Mouse (Mus musculus) limb, embryonic 13.5 days (tissue): ENCODE results near the gene Nhs. TPM values are rescaled to one million over a fixed set of nuclear protein-coding genes. Genes with fewer than 3 reads are reported as not detected.

Experiments used
- ATAC-seq: fragments of 200-750 bp; cut with Nextera tagmentation; 2 replicates; pipeline ENCODE4 v1.8.0; 2017; ENCODE audit warnings: low read depth, moderate number of reproducible peaks, moderate TSS enrichment; ENCODE audit not compliant: low FRiP score
- H3K27ac ChIP-seq: fragments of 300-500 bp; sonication (generic); 2 replicates; pipeline ENCODE4 v1.5.1; 2015; ENCODE audit warnings: inconsistent platforms, mild to moderate bottlenecking, moderate library complexity
- H3K27me3 ChIP-seq: fragments of 300-500 bp; sonication (generic); 2 replicates; pipeline ENCODE4 v1.6.1; 2015; ENCODE audit warnings: mild to moderate bottlenecking, inconsistent platforms
- H3K36me3 ChIP-seq: fragments of 300-500 bp; sonication (generic); 2 replicates; pipeline ENCODE4 v1.6.1; 2015; ENCODE audit warnings: inconsistent platforms, mild to moderate bottlenecking, moderate library complexity
- H3K4me1 ChIP-seq: fragments of 300-500 bp; sonication (generic); 2 replicates; pipeline ENCODE4 v1.6.1; 2015; ENCODE audit warnings: inconsistent platforms
- H3K4me2 ChIP-seq: fragments of 300-500 bp; sonication (generic); replicated peaks from 2 replicates; pipeline ENCODE4 v1.6.1; 2015; ENCODE audit warnings: inconsistent platforms, mild to moderate bottlenecking, moderate library complexity
- H3K4me3 ChIP-seq: fragments of 300-500 bp; sonication (generic); 2 replicates; pipeline ENCODE4 v1.5.1; 2015; ENCODE audit warnings: moderate library complexity, mild to moderate bottlenecking, inconsistent platforms
- H3K9ac ChIP-seq: fragments of 300-500 bp; sonication (generic); 2 replicates; pipeline ENCODE4 v1.6.1; 2015; ENCODE audit warnings: mild to moderate bottlenecking, inconsistent platforms
- H3K9me3 ChIP-seq: fragments of 300-500 bp; sonication (generic); 2 replicates; pipeline ENCODE4 v1.6.1; 2016; ENCODE audit warnings: inconsistent platforms
- WGBS: fragments of 180-500 bp; shearing (Covaris S2); methylation state at CpG from one replicate; pipeline ENCODE4 v1.1.7; 2015; 5-methylcytosine and 5-hydroxymethylcytosine counted together
- polyA plus RNA-seq: library from polyadenylated mRNA; unstranded; fragments of >200 nt; fragmentation: Nextera tagmentation; extraction: Ambion mirVana; gene quantifications from 2 replicates; pipeline ENCODE4 v1.2.1, GENCODE M21; 2015

Nhs gene
- polyA plus RNA-seq: 3.0 and 3.1 TPM in 2 replicates

DNA sequence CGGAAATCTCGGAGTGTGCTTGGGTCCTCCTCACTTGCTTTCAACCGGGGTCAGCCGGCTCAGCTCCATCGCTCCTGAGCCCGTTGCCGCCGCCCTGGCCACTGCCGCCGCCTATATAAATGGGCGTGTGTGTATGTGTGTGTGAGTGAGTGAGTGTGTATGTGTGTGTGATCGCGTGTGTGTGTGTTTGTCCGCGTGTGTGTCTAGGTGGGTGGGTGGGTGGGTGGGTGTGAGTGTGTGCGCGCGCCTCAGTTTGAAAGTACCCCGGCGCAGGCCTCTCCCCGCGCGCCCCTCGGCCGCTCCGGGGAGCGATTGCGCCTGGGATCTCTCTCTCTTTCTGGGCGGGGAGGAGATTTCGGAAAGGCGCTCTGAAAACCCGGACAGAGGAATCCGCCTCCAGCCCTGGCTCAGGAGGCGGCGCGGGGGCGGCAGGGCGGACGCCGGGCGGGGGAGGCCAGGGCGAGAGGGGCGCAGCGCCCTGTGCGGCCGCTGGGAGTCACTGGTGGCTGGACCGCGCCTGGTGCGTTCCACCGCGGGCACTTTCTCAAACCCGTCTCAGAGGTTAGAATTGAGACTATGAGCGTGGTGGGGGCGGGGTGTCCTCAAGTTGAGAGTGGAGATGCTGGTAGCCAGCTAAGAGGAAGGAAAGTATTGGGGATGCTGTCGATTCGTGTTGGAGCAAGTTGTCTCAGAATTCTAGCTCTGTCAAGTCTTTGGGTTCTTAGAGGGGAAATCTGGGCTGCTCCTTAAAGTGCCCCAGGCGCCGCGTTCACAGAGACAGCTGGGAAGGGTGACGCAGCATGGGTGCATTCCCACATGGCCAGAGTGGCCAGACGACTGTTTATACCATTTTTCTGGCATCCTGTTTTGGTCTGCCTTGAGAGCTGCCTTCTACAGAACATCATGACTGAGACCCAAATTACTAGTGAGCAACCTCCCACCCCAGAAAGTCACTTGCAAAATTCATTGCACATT, at the start of gene Nhs:
Nhs (minus strand) TSS at position 94 of the 975 bp plus-strand sequence.
- peak within 1 kb of the TSS; percentile 61; the same call in 1 of the 2 replicates for H3K27ac ChIP-seq
- peaks cover 59% of the 10 kb centered on the region for H3K27me3 ChIP-seq
- WGBS: 15% methylated on average over 48 of the region's 61 CpGs

DNA sequence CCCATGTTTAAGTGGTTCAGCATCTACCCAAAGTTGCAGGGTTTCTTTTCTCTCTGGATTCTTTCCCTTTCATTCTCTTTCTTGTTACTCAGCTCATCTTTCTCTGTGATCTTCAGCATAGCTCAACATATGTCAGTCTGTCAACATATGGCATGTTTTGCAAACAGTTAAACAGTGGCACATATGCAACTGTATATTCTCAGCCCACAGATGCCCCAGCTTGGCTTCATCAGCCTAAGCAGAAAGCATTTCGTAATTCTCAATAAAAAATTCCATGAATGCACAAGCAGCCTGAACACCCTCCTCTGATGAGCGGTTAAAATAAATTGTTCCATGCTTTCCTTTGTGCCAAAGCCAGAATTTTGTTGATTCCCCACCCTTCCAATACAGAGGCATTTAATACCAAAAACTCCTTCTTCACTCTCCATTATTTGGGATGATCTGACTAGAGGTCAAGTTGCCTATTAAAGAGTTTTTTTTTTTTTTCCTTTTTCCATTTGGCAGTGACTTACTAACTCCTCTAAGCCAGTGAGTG, 46.9 kb upstream of the Nhs start:
- no peak overlapping the region for H3K4me3 ChIP-seq
- H3K9ac ChIP-seq: no peak overlapping the region
- H3K27ac ChIP-seq: no peak overlapping the region
- H3K27me3 ChIP-seq: peaks cover 6% of the 10 kb centered on the region; the same call in 1 of the 2 replicates
- ATAC-seq: no peak
- no peaks in the 10 kb centered on the region for H3K4me1 ChIP-seq
- no peaks in the 10 kb centered on the region for H3K36me3 ChIP-seq
- 75% methylated on average over 2 of the region's 2 CpGs for WGBS
- H3K9me3 ChIP-seq: 0 out of 2 replicates have a peak, but pooled peaks cover 3% of the 10 kb centered on the region
- H3K4me2 ChIP-seq: no peak overlapping the region

More for the DNA sequence above, at the start of gene Nhs:
- peak; percentile 85 for ATAC-seq
- Histone ChIP-seq H3K4me1 (peaks cover 9% of the 10 kb centered on the region), H3K36me3 (no peaks in the 10 kb centered on the region), H3K9me3 (no peaks in the 10 kb centered on the region), H3K9ac (peak within 1 kb of the TSS; percentile 78), H3K4me2 (peak within 1 kb of the TSS; percentile 73), H3K4me3 (peak within 1 kb of the TSS; percentile 60)

DNA sequence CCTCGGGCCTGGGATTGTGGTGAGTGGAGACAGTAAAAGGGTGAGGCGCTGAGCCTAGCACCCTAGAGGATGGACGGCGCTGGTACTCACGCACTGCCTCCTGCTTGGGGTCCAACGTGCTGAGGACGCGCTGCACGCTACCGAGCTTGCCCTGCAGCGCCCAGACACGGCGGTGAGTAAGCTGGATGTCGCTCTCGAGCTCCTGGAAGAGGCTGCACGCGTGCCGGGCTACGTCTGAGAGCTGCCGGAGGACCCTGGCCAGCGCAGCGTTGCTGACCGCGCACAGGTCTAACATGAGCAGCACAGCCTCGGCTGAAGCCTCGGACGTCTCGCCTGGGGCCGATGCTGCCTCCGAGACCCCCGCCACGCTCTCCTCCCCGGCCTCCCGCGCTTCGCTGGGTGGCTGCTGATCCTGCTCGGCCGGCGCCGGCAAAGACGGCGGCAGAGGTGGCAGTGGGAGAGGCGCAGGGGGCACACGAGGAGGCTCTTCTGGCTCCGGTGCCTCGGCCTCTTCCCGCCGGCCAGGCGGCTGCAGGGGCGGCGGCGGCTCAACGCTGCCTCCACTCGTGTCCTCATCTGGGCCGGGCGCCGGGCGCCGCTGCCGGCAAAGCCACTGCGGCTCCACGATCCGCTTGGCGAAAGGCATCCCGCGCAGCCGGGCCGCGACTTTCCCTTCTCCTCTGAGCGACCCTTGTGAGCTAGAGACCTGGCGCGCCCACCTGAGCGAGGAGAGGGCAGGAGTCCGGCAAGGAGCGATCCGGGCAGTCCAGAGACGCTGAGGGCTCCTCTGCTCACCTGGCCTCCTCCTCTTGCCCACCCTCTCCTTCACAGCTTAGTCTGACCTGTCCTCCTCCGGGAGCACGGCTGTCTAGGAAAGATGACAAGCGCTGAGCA, 540 bp downstream of the Nhs start:
- peaks cover 17% of the 10 kb centered on the region for H3K4me1 ChIP-seq

DNA sequence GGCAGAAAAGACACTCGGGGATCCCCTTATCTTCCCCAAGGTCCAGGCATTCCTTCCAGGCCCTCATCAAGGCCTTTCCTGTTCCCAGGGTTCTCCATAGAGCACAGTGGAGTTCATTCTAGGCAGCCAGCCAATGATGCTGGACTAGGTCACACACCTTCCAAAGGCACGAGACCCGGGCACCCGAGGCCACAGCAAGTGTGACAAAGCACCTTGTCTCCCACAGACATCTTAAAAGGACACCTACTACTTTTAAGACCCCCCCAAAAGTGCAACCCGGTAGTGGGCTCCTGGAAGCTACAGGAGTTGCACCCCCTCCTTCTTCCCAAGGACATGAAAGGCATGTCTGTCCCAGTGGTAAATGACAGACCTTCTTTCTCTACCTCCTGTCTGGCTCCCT, 1.4 kb downstream of the Nhs start:
- ATAC-seq: no peak

More for the DNA sequence above, 540 bp downstream of the Nhs start:
- H3K27ac ChIP-seq: peak overlapping the region; percentile 61; the same call in 1 of the 2 replicates
- no peaks in the 10 kb centered on the region for H3K9me3 ChIP-seq
- H3K9ac ChIP-seq: peak overlapping the region; percentile 78
- H3K36me3 ChIP-seq: no peaks in the 10 kb centered on the region
- H3K27me3 ChIP-seq: peaks cover 66% of the 10 kb centered on the region
- 15% methylated on average over 52 of the region's 80 CpGs for WGBS
- H3K4me2 ChIP-seq: peak overlapping the region; percentile 73
- H3K4me3 ChIP-seq: peak overlapping the region; percentile 60
- peak; percentile 51 for ATAC-seq

DNA sequence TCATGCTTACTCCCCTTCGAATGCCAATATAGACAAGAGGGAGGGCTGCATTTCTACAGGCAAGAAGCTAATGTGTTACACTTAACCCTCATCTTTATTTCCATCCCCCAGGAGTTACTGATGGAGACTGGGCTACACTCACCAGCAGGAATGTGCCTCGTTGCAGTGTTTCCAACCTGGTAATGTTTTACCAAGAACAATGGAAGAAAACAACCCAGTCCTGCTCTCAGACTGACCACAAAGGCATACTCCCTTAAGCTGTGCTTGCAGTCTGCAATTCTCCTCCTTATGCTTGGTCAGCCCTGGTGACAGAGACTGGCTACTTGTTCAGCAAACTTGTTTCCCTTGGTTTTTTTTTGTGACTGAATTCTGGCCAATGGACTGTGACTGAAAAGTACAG, 21.7 kb downstream of the Nhs start:
- H3K4me2 ChIP-seq: no peak overlapping the region
- 60% methylated on average over 2 of the region's 2 CpGs for WGBS
- ATAC-seq: no peak

More for the DNA sequence above, 1.4 kb downstream of the Nhs start:
- peak overlapping the region; percentile 78 for H3K9ac ChIP-seq
- peak overlapping the region; percentile 60 for H3K4me3 ChIP-seq
- no peak overlapping the region for H3K27ac ChIP-seq
- no peaks in the 10 kb centered on the region for H3K9me3 ChIP-seq
- peak overlapping the region; percentile 73 for H3K4me2 ChIP-seq
- peaks cover 17% of the 10 kb centered on the region for H3K4me1 ChIP-seq
- WGBS: 28% methylated on average over 5 of the region's 5 CpGs
- peaks cover 68% of the 10 kb centered on the region for H3K27me3 ChIP-seq
- H3K36me3 ChIP-seq: no peaks in the 10 kb centered on the region

DNA sequence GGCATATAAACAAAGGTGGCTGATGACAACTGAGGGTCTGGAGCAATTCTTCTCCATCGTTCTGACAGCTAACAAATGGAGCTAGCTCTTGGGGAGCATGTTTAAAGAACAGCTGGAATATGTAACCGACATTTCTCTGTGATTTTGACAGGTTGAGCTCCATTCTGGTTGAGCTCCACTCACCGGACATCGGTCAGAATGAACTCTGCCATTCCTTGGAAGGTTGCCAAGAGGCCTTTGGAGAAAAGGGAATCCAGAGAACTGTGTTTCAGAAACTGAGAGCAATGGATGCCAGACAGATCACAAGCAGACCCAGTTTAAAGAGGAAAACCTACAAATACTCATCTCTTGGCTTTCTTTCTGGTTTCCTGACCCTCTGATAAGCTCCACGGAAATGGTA, 46.3 kb downstream of the Nhs start:
- Histone ChIP-seq H3K9ac (no peak overlapping the region), H3K9me3 (no peaks in the 10 kb centered on the region), H3K4me2 (no peak overlapping the region), H3K4me3 (no peak overlapping the region), H3K27me3 (peaks cover 41% of the 10 kb centered on the region), H3K4me1 (no peaks in the 10 kb centered on the region), H3K36me3 (no peaks in the 10 kb centered on the region), H3K27ac (no peak overlapping the region)
- no peak for ATAC-seq
- 62% methylated on average over 5 of the region's 5 CpGs for WGBS

More for the DNA sequence above, 21.7 kb downstream of the Nhs start:
- Histone ChIP-seq H3K36me3 (no peaks in the 10 kb centered on the region), H3K9ac (no peak overlapping the region), H3K27ac (no peak overlapping the region), H3K9me3 (no peaks in the 10 kb centered on the region), H3K4me1 (no peaks in the 10 kb centered on the region), H3K4me3 (no peak overlapping the region), H3K27me3 (peaks cover 56% of the 10 kb centered on the region; the same call in 1 of the 2 replicates)

DNA sequence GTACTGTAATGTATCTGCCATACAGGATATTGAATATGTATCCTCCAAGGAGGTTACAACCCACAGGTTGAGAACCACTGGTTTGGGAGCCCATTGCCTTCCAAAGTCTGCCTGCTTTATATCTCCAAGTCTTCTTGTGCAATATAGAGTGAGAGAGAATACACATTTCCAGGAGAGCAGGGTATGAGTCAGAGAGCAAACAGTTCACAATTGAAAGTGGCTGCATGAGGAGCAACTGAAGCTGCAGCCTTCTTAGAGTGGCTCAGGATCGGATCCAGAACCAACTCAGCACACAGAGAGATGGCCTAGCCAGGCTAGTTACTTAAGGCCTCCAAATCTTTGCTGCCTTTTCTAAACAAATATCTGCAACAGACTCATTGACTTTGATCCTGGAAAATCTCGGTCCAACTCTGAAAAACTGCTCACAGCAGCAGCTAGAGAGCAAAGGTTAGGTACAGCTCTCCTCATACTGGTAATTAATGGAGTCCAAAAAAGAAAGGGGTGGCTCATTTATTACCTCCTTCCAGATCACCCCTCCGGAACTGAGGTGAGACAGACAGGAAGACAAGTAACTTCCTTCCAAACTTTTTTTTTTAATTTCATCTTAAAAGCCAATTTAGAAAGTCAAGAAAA, 56.6 kb downstream of the Nhs start:
- Histone ChIP-seq H3K36me3 (no peaks in the 10 kb centered on the region), H3K27me3 (peaks cover 51% of the 10 kb centered on the region), H3K4me3 (no peak overlapping the region), H3K9ac (no peak overlapping the region), H3K27ac (no peak overlapping the region), H3K4me2 (no peak overlapping the region), H3K4me1 (0 out of 2 replicates have a peak, but pooled peaks cover 3% of the 10 kb centered on the region), H3K9me3 (no peaks in the 10 kb centered on the region)
- no peak for ATAC-seq
- 42% methylated on average over 3 of the region's 3 CpGs for WGBS

DNA sequence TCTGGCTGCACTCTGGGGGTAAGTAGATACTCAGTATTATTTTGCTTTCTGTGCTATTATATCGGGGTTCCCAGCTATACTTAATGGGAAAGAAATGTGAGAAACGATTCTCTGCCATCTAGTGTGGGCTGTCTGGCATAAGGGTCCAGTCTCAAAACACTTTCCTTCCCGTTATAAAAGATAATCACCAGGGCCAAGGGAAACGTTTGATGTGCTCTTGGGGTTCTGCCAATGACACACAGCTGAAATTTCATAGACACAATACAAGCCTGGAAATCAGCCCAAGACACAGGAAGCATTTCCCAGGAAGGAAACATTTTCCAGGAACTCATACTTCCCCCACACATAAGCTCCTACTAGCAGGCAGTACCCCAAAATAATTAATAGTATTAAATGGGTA, 61.2 kb downstream of the Nhs start:
- Histone ChIP-seq H3K4me3 (no peak overlapping the region), H3K27me3 (peaks cover 55% of the 10 kb centered on the region), H3K9ac (no peak overlapping the region), H3K9me3 (no peaks in the 10 kb centered on the region), H3K4me2 (no peak overlapping the region), H3K4me1 (0 out of 2 replicates have a peak, but pooled peaks cover 3% of the 10 kb centered on the region), H3K36me3 (no peaks in the 10 kb centered on the region), H3K27ac (no peak overlapping the region; the same call in 1 of the 2 replicates)
- ATAC-seq: no peak
- 18% methylated on average over 4 of the region's 4 CpGs for WGBS

DNA sequence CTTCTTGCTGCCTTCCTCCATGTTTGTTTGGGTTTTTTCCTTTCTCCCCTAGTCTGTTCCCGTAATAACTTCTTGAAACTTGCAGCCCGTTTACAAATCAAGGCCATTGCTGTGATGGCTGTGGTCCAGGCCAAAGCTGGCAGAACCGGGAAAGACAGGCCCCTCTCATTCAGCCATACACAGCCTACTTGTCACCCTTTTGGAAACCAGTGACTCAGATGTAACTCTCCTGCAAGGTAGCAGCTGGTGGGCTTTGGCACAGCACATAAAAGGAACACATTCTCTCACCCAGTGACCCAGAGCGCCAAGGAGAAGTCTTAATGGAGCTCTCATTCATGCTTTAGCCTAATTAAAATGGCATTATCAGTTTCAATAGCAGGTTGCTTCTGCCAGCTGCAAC, 72.2 kb downstream of the Nhs start:
- Histone ChIP-seq H3K27ac (no peak overlapping the region), H3K36me3 (no peaks in the 10 kb centered on the region), H3K9me3 (no peaks in the 10 kb centered on the region), H3K4me3 (no peak overlapping the region), H3K4me2 (no peak overlapping the region), H3K4me1 (no peaks in the 10 kb centered on the region), H3K27me3 (peaks cover 42% of the 10 kb centered on the region; the same call in 1 of the 2 replicates), H3K9ac (no peak overlapping the region)
- 71% methylated on average over 4 of the region's 4 CpGs for WGBS
- ATAC-seq: no peak

DNA sequence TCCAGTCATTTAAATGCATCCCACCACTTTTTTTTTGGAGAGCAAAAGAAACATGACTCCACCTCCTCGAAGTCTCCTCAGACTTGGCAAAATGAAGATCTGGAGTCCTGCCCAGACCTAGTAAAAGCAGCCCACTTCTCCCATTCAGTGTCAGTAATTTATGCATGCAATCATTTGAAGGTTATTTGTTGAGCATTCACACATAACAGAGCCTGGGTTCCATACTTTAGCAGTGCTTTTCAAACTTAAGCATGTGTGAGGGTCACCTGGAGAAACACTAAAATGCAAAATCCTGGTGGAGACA, 73.7 kb downstream of the Nhs start:
- Histone ChIP-seq H3K27me3 (peaks cover 47% of the 10 kb centered on the region), H3K36me3 (no peaks in the 10 kb centered on the region), H3K9ac (no peak overlapping the region), H3K4me2 (no peak overlapping the region), H3K9me3 (no peaks in the 10 kb centered on the region), H3K4me3 (no peak overlapping the region), H3K27ac (no peak overlapping the region), H3K4me1 (no peaks in the 10 kb centered on the region)
- ATAC-seq: no peak
- WGBS: 48% methylated on average over 1 of the region's 1 CpGs

DNA sequence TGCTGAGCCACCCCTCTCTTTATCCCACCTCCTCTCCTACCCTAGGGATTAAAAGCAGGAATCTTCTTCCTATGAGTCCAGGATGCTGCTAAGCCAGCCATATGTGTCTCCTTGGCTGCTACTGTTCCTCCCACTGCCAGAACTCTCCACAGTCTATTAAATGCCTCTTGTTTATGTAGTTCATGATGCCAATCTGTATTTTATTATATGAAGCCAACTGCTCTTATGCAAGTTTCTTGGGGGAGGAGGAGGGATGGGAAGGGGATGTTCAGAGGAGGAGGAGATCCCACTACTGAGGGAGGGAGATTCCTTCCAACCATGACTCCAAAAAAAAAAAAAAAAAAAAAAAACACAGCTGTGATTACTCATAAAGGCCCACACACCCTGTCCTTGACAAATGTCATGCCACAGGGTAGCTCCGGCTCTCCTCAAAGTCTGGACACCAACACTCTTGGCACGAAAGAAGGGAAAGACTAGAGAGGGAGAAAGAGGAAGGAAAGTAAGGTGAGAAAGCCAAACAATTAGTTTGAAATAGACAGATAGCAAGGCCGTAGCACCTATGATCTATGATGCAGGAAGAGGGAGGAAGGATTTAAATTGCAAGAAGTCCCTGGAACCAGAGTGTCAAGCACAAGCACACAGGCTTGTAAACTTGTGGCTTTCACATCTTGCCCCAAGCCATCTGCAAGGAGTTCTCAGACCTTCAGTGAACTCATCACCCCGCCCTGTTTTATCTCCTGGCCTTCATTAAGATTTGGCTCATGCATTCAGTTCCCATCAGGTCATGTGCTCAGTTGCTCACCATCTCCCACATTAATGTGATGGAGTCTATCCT, 74.3 kb downstream of the Nhs start:
- no peak for ATAC-seq
- Histone ChIP-seq H3K4me1 (no peaks in the 10 kb centered on the region), H3K9me3 (no peaks in the 10 kb centered on the region), H3K36me3 (no peaks in the 10 kb centered on the region), H3K4me2 (no peak overlapping the region), H3K27me3 (peaks cover 46% of the 10 kb centered on the region), H3K27ac (no peak overlapping the region), H3K9ac (no peak overlapping the region), H3K4me3 (no peak overlapping the region)
- 78% methylated on average over 4 of the region's 4 CpGs for WGBS
